Mouse (Mus musculus) neural tube, embryonic 10.5 days (tissue): ENCODE measurements at regions not wholly inside any gene's neighbourhood (a gene's known extent, or its start where the extent isn't known, plus 50 kb on each side); places are given as distances from the start of the nearest gene placed in this dataset.

Source experiments
- DNase-seq: peaks from one replicate; pipeline ENCODE4 v3.0.0-alpha.2; 2017; ENCODE audit warnings: low spot score; ENCODE audit errors: extremely low spot score

DNA sequence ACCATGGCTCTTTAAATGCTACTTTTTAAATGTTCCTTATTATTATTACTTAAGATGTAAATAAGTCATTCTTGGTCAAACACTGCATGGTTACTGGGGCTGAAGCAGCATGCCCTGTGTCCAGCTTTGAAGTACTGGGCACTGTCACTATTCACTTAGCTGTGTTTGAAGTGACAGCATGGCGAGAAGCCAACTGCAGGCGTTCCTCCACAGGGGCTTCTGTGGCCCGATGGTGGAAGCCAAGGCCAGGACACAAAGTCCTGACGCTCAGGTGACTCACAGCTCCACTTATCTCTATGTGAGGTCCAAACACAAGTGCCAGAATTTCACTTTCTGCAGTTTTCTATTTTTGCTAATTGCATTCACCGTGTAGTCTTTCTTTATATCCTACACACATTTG is 65.3 kb downstream of the Cdca7 start:
- DNase-seq = no peak

DNA sequence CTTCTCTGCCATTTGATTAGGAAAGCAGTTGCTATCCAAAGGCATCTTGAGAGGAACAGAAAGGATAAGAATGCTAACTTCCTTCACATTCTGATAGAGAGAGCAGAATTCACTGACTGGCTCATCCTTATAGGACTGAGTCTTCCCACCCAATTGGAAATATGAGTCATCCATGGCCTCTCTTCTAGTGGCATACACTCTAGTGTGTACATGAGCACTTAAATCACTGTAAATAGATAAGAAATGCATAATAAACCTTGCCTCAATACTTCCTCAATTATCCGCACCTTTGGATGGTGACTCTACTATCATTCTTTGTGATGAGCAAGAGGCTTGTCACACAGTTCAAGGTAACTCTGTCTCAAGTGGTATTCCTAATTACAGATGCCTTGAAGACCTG is 69.5 kb downstream of the Cdca7 start:
- no peak for DNase-seq

DNA sequence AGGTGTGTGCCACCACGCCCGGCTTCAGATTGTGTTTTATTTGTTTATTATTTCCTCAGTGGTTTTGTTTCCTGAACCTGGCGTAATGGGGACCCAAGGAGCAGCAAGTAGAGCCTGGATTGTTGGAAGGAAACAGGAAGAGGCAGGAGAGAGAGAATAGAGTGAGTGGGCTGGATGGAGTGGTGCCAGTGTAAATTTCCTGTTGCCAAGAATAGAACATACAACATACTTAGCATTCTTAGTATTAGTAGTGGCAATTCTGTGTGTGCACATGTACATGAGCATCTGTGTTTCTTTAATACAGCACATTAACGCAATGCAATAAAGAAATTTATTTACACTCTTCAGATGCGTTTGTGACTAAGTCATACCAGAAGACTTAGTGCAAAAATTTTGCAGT is 70.5 kb downstream of the Cdca7 start:
- no peak for DNase-seq

DNA sequence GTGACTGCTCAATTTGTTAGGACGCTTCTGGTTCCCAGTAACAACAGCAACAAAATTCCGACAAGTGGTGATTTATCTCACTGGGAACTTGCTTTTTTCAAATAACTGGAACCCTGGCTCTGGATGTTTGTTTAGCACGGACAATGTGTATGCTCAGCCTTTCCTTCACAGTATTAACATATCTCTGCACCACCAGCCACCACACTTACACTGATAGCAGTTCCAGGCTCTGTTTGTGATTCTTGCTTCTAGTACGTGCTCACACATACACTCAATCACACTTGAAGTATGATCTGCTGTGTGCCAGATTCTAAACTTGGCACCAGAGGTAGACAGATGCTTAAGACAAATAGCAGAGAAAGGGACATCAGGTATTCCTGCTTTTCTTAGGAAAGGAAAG is 71.0 kb downstream of the Cdca7 start:
- DNase-seq = no peak

DNA sequence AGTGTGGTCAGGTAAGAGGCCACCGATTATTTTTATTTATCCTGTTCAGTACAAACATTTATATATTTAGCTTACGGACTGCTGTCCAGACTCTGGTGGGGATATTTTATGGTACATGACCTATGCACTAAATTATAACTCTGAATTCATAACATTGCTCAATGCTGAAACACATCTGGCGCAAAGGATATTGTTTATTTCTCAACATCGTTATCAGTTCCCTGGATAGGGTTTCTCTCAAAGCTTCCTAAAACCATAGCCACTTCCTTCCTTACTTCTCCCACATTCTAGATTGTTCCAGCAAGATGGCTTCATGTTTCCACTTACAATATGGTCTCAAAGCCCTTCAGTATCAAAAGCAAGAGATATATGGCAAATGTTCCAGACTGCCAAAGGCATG is 75.3 kb downstream of the Cdca7 start:
- no peak for DNase-seq

DNA sequence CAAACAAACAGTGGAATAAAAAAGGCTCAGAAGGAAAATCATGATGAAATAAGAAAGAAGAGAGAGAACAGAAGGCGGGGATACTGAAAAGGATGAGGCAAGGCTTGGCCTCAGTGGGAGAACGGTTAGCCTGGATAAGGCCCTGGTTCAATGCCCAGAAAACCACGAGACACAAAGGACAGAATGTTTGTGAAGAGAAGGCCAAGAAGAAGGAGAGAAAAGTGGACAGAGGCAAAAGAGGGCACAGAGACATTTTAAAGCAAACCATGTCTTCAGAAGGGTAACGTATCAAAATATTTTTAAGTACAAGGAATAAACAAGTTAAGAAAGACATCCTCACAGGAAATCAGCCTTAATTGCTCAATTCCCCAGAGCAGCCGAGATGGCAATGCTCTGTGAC is 78.6 kb downstream of the Cdca7 start:
- DNase-seq = no peak

DNA sequence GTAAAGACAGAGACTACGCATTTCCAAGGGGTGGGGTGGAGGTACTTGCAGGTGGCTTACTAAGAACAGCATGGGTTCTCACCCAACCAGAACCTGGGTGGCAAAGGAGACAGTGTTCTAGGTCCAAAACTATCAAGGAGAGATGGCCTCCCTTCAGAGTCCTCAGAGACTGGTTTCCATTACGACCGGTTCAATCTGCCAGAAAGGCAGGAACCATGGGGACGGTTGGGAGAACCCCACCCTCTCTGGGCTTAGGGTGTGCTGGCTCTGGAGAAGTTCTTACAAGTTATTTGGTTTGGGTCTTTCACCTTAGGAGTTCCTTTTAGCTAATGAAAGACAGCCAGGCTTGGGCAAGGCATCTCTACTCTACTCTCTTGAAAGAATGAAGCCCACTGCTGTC is 79.2 kb downstream of the Cdca7 start:
- no peak for DNase-seq

DNA sequence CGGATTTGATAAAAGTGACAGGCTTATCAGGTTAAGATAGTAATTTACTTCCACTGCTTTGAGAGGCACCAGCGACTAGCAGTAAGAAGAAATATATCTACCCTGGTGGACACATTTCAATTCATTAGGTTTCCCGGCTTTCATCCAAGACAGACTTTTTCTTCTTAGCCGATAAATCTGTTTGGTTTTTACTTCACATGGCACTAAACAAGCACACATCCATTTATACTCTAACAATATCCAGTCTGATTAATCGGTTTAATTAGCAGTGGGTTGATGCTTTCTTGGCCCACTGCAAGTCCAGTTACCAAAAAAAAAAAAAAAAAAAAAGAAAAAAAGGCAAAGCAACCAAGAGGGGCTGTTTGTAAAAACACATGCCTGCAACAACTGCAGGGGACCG is 79.6 kb downstream of the Cdca7 start:
- DNase-seq = no peak

DNA sequence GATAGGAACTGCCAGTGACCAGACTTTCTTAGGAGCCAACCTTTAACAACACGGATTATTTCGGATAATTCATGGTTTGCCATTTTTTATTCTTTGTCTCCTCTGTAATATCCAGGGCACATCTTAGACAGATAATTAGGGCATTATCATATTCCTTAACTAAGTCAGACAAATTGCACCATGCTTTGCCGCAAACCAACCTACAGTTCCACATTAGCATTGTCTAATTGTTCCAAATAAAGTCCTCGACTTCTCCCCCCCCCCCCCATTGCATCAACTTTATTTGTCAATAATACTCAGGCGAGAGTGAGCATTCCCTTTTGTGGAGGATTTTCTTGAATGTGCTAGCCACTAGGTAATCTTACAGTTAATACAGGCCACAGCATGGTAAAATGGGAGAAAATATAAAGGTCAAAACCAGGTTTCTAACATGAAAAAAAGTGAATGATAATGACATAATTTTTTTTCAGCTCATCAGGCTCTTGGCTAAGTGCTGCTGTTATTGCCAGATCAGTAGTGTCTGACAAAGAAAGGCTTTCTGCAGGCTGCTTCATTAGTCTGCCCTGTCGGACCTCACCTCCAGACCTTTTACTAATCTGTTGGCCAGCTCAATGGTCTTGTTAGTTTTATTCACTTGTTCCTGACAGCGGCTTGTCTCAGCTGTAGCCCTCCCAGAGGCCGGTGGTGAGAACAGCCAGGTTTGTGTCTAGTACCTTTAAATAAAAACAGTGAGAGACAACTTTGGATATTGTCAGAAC is 80.3 kb downstream of the Cdca7 start:
- DNase-seq = no peak

DNA sequence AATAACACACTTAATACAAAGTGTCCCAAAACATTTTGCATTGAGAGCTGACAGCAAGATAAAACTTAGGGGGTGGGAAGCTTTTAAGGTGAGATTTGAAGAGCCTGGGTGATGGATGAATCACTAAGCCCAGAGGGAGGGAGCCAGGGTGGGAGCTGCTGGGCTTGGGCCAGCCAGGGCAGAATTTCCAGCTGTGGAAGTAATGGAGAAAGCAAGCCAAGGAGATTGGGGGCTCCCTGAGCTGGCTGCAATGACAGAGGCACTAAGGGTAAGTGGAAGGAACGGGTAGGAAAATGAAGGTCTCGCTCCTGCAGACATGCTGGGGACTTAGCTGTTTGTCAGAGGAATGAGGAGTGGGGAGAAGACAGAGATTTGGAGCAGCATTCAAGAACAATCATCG is 81.2 kb downstream of the Cdca7 start:
- no peak for DNase-seq

DNA sequence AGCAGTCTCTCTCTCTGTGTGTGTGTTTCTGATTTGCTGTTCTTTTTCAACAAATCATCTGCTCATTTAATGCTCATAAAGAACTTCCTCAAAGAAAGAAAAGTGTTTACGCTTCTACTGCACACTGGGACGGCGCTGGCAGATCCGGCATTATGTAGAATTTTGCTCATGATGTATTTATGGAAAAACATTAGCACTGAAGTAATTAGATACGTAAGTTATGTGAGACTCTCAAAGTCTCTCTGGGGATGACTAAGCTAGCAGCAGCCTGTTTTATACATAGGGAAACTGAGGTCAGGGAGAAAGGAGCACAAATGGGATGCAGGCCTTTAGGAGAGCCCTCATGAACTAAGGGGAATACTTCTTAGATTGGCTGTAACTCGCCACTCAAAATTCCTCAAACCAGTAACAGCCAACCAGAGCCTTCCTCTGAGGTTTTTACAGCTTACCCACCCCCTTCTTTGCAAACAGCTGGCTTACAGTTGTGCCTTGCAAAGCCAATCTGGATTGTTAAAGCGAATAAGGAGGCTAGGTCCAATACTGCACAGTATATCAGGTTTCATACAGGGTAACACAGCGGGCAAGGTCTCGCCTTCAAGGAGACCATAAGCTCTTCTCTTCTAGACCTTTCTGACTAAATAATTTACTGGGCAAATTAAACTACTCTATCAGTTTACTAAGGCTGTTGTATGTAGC is 81.8 kb downstream of the Cdca7 start:
- DNase-seq = no peak

DNA sequence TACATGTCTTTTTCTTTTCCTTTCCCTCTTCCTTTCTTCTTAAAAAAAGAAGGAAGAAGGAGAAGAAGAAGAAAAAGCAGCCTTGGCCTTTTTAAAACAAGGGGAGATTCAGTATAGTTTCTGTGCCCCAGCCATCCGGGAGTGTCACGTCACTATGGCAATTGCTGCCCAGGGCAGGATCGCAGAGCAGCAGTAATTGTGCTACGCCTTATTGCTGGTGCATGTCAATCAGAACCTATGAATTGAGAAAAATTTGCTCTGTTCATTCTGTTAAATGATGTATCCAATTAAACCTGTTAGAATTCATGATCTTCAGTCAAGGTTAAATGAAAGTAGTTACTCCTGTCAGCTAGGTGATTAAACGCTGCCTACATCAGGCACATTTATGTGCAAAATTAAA is 85.4 kb downstream of the Cdca7 start:
- DNase-seq = no peak

DNA sequence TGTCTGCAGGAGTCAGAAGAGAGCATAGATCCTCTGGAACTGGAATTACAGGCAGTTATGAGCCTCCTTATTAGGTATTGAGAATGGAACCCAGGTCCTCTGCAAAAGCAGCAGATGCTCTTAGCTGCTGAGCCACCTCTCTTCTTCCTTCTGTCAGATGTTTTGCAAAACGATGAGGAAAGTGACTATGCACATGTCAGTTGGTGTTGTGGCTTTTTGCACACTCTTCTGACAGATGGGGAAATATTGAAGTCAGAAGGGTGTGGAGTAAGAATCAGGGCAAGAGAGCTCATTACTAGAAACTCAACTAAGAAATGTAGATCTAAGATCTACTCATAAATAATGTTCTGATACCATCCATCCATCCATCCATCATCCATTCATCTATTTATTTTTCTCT is 102.4 kb downstream of the Cdca7 start:
- DNase-seq = no peak

DNA sequence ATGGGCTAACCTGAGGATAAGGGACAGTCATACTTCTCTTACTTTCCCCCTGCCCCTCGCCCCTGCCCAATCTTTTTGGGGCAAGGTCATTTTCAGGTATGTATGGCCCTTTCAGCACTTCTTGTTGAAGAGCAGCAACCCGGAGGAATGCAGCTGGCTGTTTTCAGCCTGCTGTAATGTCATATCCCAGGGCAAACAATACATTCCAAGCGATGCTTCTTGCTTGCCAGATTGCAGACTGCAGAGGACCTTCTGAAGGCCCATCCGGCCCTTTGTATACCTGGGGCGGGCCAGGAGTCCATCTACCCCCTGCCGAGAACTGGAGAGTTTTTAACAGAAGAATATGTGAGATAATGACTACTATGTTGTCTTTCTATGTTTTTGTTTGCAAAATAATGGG is 105.2 kb downstream of the Cdca7 start:
- no peak for DNase-seq

DNA sequence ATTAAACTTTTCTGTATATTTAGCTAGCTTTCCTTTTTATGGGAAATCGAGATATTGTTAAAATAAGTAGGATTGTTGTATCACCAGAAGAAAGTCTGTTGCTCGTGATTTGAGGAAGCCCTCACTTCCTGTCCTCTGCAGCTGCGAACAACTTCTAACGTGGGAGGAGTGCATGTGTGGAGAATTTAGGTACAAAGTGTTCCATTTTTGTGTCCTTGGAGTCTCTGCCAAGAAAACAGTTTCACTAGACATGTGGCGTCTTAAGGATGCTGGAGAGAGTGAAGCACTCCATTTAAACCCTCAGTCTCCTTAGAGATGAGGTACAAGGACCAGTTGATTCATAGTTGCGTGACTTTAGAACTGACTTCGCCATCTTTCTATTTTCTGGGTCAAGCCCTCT is 112.9 kb downstream of the Cdca7 start:
- no peak for DNase-seq

DNA sequence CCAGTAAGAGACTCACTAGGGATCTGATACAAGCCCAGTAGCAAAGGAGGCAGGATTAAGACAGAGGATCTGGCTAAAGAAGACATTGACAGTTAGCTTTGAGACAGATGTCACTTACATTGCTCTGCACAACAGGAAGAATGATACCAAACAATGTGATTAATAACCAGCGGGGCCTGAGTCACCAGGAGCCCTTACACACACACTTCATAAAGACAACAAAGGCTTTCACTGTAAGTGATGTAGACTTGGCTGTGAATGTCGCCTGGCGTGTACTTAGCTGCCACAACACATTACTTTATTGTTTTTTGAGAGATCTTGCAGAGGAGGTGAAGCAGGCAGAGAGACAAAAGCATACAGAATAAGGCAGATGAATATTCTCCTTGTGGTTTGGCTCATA is 116.1 kb downstream of the Cdca7 start:
- no peak for DNase-seq

DNA sequence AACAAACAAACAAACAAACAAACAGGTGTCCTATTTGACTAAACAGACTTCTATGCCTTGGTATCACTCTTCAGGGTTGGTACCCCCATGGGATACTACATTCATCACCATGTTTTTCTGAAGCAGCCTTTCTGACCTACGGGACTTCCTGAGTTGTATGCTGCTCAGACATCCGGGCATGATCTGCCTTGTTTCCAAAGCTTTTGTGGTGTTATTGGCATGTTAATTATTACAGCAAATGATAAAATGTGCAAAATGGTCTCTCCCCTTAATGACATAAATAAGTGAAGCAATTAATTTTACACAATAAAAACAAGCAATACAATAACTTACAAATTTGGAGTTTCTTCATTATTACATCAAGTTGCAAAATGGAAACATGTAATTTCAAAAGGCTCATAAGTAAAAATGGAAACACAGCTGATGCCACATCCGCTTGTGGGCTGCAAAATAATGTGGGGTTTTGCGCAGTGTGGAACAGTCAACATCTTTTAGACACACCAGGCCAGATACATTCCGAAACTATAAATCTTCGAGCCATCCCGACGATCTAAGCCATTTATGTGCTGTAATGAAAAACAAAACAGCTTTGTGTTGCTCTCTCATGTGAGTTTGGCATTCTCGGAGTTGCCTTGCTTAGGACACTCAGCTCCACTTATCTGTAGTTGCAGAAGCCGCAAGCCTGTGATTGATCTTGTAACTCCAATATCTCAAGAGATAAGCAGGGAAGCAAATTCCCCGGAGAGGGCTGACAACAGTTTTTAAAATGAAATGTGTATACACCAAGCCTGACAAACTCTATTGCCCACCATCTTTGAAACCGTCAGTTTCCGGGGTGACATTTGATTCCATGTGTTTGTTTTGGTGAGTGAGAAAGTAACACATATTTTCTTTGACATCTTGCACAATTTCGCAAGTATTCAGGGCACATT is 121.3 kb downstream of the Cdca7 start:
- DNase-seq = no peak

DNA sequence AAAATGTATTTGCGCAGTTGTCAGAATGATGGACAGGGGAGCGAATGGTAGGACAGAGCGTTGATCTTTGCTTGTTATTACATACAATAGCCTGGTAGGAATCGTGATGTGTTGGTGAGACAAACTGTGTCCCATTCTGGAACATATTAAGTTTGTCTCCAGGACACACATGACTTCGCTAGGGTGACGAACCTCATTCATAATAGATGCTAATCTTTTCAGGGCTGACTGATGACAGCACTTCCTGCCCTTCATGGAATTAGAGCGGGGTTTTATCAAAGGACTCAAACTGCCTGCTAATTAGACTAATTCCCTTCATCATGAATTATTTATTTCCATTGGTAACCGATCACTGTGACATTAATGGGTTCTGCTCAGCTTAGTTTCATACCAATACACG is 122.0 kb downstream of the Cdca7 start:
- DNase-seq = no peak

DNA sequence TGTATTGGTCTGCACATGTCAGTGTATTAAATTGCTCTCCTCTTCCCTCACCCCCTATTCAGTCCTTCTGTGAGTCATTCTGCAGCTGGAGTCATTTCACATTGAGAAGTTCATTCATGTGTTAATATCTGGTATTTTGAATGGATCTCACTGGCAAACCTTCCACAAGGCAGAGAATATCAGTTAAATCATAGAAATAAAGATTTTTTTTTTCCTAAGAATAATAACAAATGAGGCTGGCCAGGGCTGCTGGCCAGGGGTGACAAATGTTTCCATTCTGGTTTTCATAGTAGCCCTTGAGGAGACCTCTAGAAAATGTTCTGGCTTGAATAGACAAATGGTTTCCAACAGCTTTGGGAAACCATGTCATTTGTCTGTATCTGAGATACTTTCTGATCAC is 124.8 kb downstream of the Cdca7 start:
- DNase-seq = no peak

DNA sequence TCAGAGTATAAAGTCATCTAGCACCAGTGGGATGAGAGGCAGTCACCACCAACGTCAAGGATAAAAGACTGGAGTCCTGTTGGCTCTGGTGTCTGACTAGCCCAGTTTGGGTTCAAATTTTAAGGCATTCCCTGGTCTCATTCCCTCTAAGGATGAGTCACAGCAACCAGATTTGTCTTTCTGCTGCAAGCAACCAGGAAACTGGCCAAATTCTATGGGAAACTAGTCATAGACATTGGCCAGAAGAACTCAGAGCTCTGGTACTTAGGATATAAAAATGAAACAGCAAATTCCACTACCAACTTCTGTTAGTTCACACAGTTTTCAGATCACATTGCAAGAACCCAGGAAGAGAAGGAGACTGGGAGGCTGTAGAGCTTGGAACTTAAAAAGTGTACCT is 126.2 kb downstream of the Cdca7 start:
- no peak for DNase-seq

DNA sequence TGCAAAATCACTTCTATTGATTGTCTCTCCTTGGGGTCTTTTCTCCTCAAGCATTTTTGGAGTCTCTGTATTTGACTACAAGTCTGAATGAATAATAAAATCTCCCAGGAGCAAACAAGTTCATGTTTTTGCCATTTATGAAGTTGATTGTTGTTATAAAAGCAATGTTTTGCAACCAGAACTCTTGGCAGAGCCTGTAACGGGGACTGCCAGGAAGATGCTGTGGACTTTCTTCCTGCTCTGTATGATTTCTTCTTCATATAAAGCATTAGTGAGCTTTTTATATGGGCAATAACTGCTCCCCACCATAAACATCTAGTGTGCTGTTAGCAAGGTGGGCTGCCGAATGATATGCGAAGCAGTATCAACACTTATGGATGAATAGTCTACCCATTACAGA is 136.3 kb downstream of the Cdca7 start:
- no peak for DNase-seq

DNA sequence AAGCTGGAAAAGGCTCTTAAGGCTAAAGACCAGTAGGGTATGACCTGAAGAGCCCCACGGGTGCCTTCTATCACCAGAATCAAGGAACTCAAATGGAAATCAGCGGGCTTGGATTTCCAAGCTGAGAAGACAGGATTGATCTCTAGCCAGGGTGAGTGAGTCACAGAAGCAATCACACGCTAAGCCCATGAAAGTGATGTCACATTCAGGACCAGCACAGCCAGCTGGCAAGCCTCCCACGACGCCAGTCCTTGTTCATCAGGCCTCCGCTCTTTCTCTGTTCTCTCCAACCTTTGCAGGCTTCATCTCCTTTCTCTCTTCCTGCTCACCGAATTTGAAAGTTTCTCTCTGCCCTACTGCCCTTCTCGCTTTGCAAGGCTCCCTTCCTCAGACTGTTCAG is 138.3 kb downstream of the Cdca7 start:
- no peak for DNase-seq
